Mouse (Mus musculus): ENCODE data around the gene Cdk20. TPM values are rescaled to one million over a fixed set of nuclear protein-coding genes. Genes with fewer than 3 reads are reported as not detected.

Gene Cdk20
- polyA plus RNA-seq, 2 experiments = 12.3 to 19.9 TPM

DNA sequence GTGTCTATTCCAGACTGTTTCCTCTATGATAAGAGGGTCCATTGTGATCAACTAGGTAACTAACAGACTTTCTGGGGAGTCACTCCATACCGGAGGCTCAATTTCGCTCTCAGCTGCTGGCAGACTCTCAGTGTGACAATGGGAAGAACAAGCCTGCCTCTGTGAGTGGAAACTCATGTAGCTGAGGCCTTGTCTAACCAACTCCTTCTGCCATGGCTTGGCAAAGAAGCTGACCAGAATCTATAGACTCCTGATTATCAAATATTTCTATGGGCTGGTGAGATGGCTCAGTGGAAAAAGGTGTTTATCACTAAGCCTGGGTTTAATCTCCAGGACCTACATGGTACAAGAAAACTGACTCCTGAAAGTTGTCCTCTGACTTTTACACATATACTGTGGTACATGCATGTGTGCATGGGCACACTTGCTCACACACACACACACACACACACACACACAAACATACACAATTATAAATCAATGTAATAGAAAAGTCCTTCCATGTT lies 19.3 kb upstream of the Cdk20 start:
- ATAC-seq (ENCODE audit: low FRiP score, low read depth) (no peak), DNase-seq (ENCODE audit: low spot score) (no peak)
- TF ChIP-seq POLR2A (IDR thresholded peaks at IDR 0.05; ENCODE audit: borderline replicate concordance, extremely low read depth, insufficient read depth, insufficient read length) = no peak
- Histone ChIP-seq H3K36me3 (ENCODE audit: control insufficient read depth, insufficient read depth, low read length) (no peaks in the 10 kb centered on the region), H3K27me3 (ENCODE audit: control insufficient read depth, insufficient read depth, low read length) (no peaks in the 10 kb centered on the region), H3K9me3 (ENCODE audit: control insufficient read depth, low read length) (no peaks in the 10 kb centered on the region), H3K4me3 (replicated peaks; ENCODE audit: low read length) (no peak overlapping the region), H3K9ac (ENCODE audit: low read depth, low read length, severe bottlenecking) (no peak overlapping the region), H3K27ac (replicated peaks; ENCODE audit: low read depth, low read length) (no peak overlapping the region), H3K4me1 (ENCODE audit: control insufficient read depth, insufficient read depth, low read length) (no peaks in the 10 kb centered on the region), H3K4me2 (replicated peaks; ENCODE audit: low read depth, low read length, severe bottlenecking) (no peak overlapping the region)
- 94% methylated on average over 2 of the region's 2 CpGs for WGBS

DNA sequence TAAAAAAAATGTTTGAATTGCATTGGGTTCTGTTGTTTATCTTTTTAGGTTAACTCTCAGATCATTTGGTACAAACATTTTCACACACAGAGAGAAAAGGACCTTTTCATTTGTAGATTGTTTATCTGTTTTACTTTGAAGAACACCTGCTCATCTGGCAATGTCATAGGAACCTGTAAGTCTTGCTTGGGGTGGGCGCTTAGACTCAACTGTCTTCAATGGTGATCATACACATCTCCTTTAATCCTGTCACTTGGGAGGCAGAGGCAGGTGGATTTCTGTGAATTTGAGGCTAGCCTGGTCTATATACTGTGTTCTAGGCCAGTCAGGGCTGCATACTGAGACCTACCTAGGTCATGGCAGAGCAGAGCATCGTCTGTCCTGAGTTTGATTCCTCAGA lies 16.5 kb upstream of the Cdk20 start:
- no peak overlapping the region for H3K27ac ChIP-seq (replicated peaks; ENCODE audit: low read depth, low read length)
- ATAC-seq (ENCODE audit: low FRiP score, low read depth) = no peak
- no peak overlapping the region for H3K4me2 ChIP-seq (replicated peaks; ENCODE audit: low read depth, low read length, severe bottlenecking)
- DNase-seq (ENCODE audit: low spot score) = no peak
- TF ChIP-seq POLR2A (IDR thresholded peaks at IDR 0.05; ENCODE audit: borderline replicate concordance, extremely low read depth, insufficient read depth, insufficient read length) = no peak
- no peaks in the 10 kb centered on the region for H3K27me3 ChIP-seq (ENCODE audit: control insufficient read depth, insufficient read depth, low read length)
- no peak overlapping the region for H3K4me3 ChIP-seq (replicated peaks; ENCODE audit: low read length)
- H3K9ac ChIP-seq (ENCODE audit: low read depth, low read length, severe bottlenecking) = no peak overlapping the region
- H3K36me3 ChIP-seq (ENCODE audit: control insufficient read depth, insufficient read depth, low read length) = no peaks in the 10 kb centered on the region
- H3K9me3 ChIP-seq (ENCODE audit: control insufficient read depth, low read length) = no peaks in the 10 kb centered on the region
- WGBS = 89% methylated on average over 2 of the region's 2 CpGs
- no peaks in the 10 kb centered on the region for H3K4me1 ChIP-seq (ENCODE audit: control insufficient read depth, insufficient read depth, low read length)

DNA sequence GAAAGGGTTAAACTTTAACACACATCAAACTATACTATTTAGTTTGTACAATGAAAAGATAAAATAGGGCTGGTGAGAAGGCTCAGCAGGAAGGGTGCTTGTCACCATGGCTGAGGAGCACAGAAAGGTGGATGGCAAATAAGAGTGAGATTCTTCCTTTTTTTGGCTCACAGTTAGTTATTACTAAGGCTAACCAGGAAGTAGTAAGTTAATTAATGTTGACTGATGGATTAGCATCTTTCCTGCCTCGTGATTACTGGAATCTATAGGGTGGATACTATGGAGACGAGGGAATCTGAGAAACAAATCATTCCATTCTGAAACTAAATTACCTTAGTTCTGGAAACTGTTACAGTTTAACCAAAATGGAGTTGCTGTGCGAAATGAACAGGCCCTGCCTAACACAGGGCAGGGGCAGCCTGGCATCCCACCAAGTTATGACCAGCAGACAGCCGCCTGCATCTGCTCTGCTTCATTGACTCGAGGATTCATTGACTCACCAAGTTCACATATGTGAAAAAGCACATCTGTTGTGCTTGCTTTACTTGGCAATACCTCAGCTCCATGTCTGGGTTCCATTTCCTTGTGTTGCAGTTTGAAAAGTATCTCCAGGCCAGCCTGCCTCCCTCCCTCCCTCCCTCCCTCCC lies 15.0 kb upstream of the Cdk20 start:
- Histone ChIP-seq H3K4me1 (ENCODE audit: control insufficient read depth, insufficient read depth, low read length) (no peaks in the 10 kb centered on the region), H3K4me3 (replicated peaks; ENCODE audit: low read length) (no peak overlapping the region), H3K27ac (replicated peaks; ENCODE audit: low read depth, low read length) (no peak overlapping the region), H3K36me3 (ENCODE audit: control insufficient read depth, insufficient read depth, low read length) (no peaks in the 10 kb centered on the region), H3K9me3 (ENCODE audit: control insufficient read depth, low read length) (no peaks in the 10 kb centered on the region), H3K4me2 (replicated peaks; ENCODE audit: low read depth, low read length, severe bottlenecking) (no peak overlapping the region), H3K27me3 (ENCODE audit: control insufficient read depth, insufficient read depth, low read length) (no peaks in the 10 kb centered on the region), H3K9ac (ENCODE audit: low read depth, low read length, severe bottlenecking) (no peak overlapping the region)
- no peak for TF ChIP-seq POLR2A (IDR thresholded peaks at IDR 0.05; ENCODE audit: borderline replicate concordance, extremely low read depth, insufficient read depth, insufficient read length)
- WGBS = 34% methylated on average over 5 of the region's 5 CpGs
- ATAC-seq (ENCODE audit: low FRiP score, low read depth) (0 out of 2 replicates have a peak, but pooled peaks have one; percentile 44), DNase-seq (ENCODE audit: low spot score) (peak; percentile 80)

DNA sequence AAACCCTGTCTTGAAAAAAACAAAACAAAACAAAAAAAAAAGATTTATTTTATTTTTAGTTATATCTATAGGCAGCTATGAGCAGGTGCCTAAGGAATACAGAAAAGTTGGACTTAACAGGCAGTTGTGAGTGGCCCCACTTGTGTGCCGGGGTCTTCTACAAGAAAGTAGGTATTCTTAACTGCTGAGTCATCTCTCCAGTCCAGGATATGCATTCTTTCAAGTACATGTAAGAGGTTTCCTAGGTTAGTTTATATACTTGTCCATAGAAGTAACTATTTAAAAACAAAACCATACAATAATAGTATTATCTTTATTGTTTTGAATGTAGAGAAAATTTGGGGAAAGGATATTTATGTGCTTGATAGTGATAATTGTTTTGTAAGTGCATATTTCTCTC lies 11.3 kb upstream of the Cdk20 start:
- no peak overlapping the region for H3K4me2 ChIP-seq (replicated peaks; ENCODE audit: low read depth, low read length, severe bottlenecking)
- H3K27me3 ChIP-seq (ENCODE audit: control insufficient read depth, insufficient read depth, low read length) = no peaks in the 10 kb centered on the region
- no peak for TF ChIP-seq POLR2A (IDR thresholded peaks at IDR 0.05; ENCODE audit: borderline replicate concordance, extremely low read depth, insufficient read depth, insufficient read length)
- no peak overlapping the region for H3K9ac ChIP-seq (ENCODE audit: low read depth, low read length, severe bottlenecking)
- 75% methylated on average over 1 of the region's 1 CpGs for WGBS
- ATAC-seq (ENCODE audit: low FRiP score, low read depth) (no peak), DNase-seq (ENCODE audit: low spot score) (no peak)
- H3K27ac ChIP-seq (replicated peaks; ENCODE audit: low read depth, low read length) = no peak overlapping the region
- no peak overlapping the region for H3K4me3 ChIP-seq (replicated peaks; ENCODE audit: low read length)
- no peaks in the 10 kb centered on the region for H3K36me3 ChIP-seq (ENCODE audit: control insufficient read depth, insufficient read depth, low read length)
- H3K9me3 ChIP-seq (ENCODE audit: control insufficient read depth, low read length) = no peaks in the 10 kb centered on the region
- H3K4me1 ChIP-seq (ENCODE audit: control insufficient read depth, insufficient read depth, low read length) = no peaks in the 10 kb centered on the region

DNA sequence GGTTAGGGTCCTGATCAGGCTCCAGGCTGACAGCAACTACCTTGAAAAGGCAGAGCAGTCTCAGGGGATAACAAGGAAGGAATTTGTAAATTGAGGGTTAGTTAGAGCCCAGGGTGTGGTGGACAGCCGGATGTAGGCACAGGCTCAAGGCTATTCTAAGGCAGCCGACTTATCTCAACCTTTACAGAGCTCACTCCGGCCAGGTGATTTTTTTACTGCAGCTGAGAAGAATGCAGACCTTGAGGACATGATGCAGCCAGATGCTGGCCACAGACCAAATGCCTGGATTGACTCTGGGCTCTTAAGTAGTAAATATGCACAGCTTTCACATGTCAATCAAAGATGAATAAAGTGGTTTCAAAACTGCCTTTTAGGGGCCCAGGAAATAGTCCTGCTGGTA lies 10.7 kb upstream of the Cdk20 start:
- Histone ChIP-seq H3K27me3 (ENCODE audit: control insufficient read depth, insufficient read depth, low read length) (no peaks in the 10 kb centered on the region), H3K4me1 (ENCODE audit: control insufficient read depth, insufficient read depth, low read length) (no peaks in the 10 kb centered on the region), H3K36me3 (ENCODE audit: control insufficient read depth, insufficient read depth, low read length) (no peaks in the 10 kb centered on the region), H3K9me3 (ENCODE audit: control insufficient read depth, low read length) (no peaks in the 10 kb centered on the region), H3K27ac (replicated peaks; ENCODE audit: low read depth, low read length) (no peak overlapping the region), H3K4me2 (replicated peaks; ENCODE audit: low read depth, low read length, severe bottlenecking) (no peak overlapping the region), H3K9ac (ENCODE audit: low read depth, low read length, severe bottlenecking) (no peak overlapping the region), H3K4me3 (replicated peaks; ENCODE audit: low read length) (no peak overlapping the region)
- no peak for ATAC-seq (ENCODE audit: low FRiP score, low read depth)
- whole genome bisulfite sequencing = 31% methylated on average over 3 of the region's 3 CpGs
- TF ChIP-seq POLR2A (IDR thresholded peaks at IDR 0.05; ENCODE audit: borderline replicate concordance, extremely low read depth, insufficient read depth, insufficient read length) = no peak
- DNase-seq (ENCODE audit: low spot score) = no peak

Data from limb, embryonic 14.5 days (tissue).